Mouse (Mus musculus): ENCODE data around the gene Lmod3. TPM values are rescaled to one million over a fixed set of nuclear protein-coding genes. Genes with fewer than 3 reads are reported as not detected.

The Lmod3 gene
- polyA plus RNA-seq, 1 experiment, result not detected

DNA sequence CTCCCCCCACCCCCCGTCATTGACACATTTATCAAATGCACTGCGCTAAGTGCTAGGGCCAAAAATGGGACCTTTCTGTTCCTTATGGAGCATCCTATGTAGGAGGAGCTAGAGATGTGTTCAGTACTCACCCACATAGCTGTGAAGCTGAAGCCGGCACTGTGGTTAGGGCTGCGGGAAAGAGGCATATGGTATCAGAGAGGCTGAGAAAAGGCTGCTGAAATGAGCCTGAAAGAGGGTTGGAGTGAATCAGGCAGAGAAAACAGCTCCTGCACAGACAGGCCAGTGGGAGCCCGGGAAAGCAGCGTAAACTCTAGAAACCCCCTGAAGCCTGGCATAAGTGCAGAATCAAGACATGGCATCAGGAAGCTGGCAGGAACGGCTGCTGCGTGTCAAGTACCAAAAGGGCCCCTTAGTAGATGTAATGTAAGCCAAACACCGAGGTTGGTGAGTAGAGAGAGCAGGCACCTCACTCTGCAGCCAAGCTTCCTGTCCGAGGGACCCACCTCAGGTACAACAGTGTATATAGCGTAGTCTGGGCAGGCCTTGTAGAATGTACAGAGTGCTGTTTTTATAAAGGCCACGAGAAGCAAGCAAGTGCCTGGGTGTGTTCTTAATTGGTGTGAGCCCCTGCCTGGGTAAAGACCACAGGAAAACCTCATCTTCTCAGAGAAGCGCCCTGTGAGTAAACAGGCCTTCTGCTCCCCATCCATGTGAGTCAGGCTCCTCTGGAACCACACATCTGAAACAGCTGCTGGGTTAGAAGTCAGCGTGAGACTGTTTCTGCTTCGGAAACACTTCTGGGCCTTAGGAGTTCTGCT is 31.1 kb downstream of the Lmod3 start:
- Histone ChIP-seq H3K4me3 (ENCODE audit: insufficient read depth, low read length) (peak overlapping the region; percentile 38; the same call in 1 of the 2 replicates), H3K4me1 (ENCODE audit: control insufficient read depth, insufficient read depth, low read length) (peaks cover 43% of the 10 kb centered on the region), H3K27ac (ENCODE audit: insufficient read depth, low read depth, low read length) (peak overlapping the region; percentile 93)
- TF ChIP-seq POLR2A (IDR thresholded peaks at IDR 0.05; ENCODE audit: borderline replicate concordance, low read depth, low read length), result no peak
- no peak for TF ChIP-seq CTCF (IDR thresholded peaks at IDR 0.05; ENCODE audit: low read depth, low read length)

DNA sequence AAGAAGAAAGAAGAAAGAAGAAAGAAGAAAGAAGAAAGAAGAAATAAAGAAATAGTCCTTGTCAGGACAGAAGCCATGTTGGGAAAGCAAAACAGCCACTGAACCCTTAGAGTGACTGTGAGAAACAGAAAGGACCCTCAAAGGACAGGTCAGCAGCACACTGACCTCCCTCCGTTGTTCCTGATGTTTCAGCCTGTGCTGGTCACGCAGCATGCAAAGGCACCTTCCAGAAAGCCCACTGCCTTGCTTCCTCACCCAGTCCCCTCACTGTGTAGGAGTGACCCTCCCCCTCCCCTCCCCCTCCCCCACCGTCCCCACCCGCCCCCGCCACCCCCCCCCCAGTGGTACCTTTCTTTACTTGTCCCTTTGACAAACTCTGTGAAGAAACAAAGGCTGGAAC is 31.9 kb downstream of the Lmod3 start:
- Histone ChIP-seq H3K27ac (ENCODE audit: insufficient read depth, low read depth, low read length) (no peak overlapping the region), H3K4me1 (ENCODE audit: control insufficient read depth, insufficient read depth, low read length) (peaks cover 49% of the 10 kb centered on the region), H3K4me3 (ENCODE audit: insufficient read depth, low read length) (no peak overlapping the region)
- TF ChIP-seq CTCF (IDR thresholded peaks at IDR 0.05; ENCODE audit: low read depth, low read length) (no peak), POLR2A (IDR thresholded peaks at IDR 0.05; ENCODE audit: borderline replicate concordance, low read depth, low read length) (no peak)

DNA sequence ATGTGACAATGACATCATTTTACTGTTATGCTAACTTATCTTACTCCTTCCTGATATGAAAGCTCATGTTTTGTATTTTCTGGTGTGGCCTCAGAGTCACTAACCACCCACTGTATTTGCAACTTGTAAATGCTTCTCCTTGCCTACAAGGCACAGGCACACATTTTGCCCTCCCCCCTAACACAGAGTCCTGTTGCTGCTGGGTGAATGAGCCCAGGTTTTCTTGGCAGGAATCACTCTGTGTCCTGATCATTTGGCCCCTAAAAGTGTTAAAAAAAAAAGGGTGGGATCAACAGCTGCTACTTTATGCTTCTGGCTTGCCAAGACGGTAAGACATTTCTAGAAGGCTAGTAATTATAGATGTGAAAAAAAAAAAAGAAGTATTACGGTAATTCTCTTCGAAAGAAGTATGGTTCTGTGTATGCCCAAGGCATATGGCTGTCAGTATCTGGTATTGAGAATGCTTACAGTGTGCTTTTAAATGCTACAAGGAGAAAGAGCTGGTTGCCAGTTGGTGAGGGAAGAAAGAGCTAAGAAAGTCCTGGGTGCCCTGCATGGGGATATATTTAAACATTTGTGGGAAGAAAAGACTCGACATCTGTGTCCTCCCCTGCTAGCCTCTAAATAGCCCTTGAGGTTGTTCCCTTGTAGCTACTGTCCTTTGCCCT is 36.3 kb downstream of the Lmod3 start:
- peaks cover 43% of the 10 kb centered on the region for H3K4me1 ChIP-seq (ENCODE audit: control insufficient read depth, insufficient read depth, low read length)
- TF ChIP-seq CTCF (IDR thresholded peaks at IDR 0.05; ENCODE audit: low read depth, low read length) (no peak), POLR2A (IDR thresholded peaks at IDR 0.05; ENCODE audit: borderline replicate concordance, low read depth, low read length) (no peak)
- no peak overlapping the region for H3K27ac ChIP-seq (ENCODE audit: insufficient read depth, low read depth, low read length)
- no peak overlapping the region for H3K4me3 ChIP-seq (ENCODE audit: insufficient read depth, low read length)

DNA sequence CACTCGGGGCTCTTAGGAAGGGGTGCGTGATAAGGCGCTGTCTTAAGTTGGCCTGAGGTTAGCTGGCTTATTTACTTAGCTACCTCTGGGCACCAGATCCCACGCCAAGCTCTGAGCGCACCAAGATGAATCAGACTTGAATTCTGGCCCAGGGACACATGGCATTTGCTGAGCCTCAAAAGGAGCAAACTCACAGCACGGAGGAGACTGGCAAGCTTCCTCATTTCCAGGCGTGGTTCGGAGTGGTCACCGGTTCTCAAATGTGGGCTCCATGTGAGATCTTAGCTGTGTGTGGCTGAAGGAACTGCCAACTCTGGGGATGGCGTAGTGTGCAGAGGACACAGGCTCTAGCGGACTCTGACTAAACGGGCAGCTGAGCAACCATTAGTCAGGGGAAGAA is 40.6 kb downstream of the Lmod3 start:
- TF ChIP-seq POLR2A (IDR thresholded peaks at IDR 0.05; ENCODE audit: borderline replicate concordance, low read depth, low read length), result no peak
- TF ChIP-seq CTCF (IDR thresholded peaks at IDR 0.05; ENCODE audit: low read depth, low read length), result no peak
- Histone ChIP-seq H3K27ac (ENCODE audit: insufficient read depth, low read depth, low read length) (peak overlapping the region; percentile 88), H3K4me1 (ENCODE audit: control insufficient read depth, insufficient read depth, low read length) (peaks cover 43% of the 10 kb centered on the region), H3K4me3 (ENCODE audit: insufficient read depth, low read length) (peak overlapping the region; percentile 81)

DNA sequence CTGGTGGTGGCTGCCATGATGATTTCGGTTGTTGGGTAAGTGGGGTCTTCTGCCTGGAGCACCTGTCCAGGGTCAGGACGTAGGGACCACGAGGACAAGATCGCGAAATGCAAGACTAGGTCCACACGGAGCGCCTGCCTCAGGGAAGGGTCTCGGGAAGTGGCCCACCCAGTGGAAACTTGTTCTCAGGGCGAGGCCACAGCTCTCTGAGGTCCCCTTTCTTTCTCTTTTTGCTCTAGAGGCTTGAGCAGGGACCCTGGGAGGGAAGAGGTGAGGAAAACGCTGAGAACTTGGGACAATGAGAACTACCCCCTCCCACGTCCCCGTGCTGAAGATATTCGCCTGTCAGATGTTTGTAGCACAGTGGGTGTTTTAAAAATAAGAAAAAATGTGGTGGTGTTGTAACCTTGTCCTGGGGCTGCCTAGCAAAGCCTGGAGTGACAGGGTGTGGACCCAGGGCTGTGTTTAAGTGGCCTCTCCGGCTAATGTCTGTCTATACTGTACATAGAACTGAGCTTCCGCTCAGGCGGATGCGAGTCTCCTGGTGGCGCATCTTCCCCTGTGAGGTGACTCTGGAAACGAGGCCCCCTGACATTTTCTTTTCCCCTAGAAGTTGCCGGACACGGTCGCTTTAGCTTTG is 41.5 kb downstream of the Lmod3 start:
- Histone ChIP-seq H3K4me1 (ENCODE audit: control insufficient read depth, insufficient read depth, low read length) (peaks cover 43% of the 10 kb centered on the region), H3K27ac (ENCODE audit: insufficient read depth, low read depth, low read length) (peak overlapping the region; percentile 88), H3K4me3 (ENCODE audit: insufficient read depth, low read length) (peak overlapping the region; percentile 81)
- no peak for TF ChIP-seq CTCF (IDR thresholded peaks at IDR 0.05; ENCODE audit: low read depth, low read length)
- no peak for TF ChIP-seq POLR2A (IDR thresholded peaks at IDR 0.05; ENCODE audit: borderline replicate concordance, low read depth, low read length)

DNA sequence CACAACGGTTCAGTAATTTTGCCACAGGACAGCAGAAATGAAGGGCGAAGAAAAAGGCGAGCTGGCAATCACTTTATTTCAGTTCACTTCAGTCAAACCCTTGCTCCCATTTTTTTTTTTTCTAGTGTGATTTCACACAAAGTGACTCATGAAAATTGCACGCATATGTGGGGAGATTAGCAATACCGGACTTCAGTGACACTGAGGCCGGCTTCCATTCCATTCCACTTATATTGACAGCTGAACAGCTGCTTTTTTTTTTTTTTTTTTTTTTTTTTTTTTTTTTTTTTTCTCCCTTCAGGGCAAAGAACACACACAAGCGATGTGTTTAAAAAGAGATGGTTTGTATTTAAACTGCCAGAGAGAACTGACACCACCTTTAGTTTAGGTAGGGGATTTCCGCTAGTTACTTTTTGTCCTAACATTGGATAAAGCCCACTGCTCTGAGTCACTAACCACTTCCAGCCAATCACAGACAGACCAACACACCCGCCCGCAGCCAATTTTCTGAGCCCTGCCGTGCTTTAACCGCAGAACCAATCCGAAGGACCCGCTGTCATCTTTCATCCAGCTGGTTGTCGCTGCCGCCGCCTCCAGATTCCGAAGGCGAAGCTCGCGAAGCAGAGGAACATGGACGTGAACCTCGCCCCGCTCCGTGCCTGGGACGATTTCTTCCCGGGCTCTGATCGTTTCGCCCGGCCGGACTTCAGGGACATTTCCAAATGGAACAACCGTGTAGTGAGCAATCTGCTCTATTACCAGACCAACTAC is 42.2 kb downstream of the Lmod3 start, which contains the start of gene Arl6ip5:
Arl6ip5 (plus strand) TSS at position 499 of the 771 bp plus-strand sequence.
- TF ChIP-seq CTCF (IDR thresholded peaks at IDR 0.05; ENCODE audit: low read depth, low read length) (no peak), POLR2A (IDR thresholded peaks at IDR 0.05; ENCODE audit: borderline replicate concordance, low read depth, low read length) (no peak)
- Histone ChIP-seq H3K27ac (ENCODE audit: insufficient read depth, low read depth, low read length) (peak within 1 kb of the TSS; percentile 88), H3K4me3 (ENCODE audit: insufficient read depth, low read length) (peak within 1 kb of the TSS; percentile 81), H3K4me1 (ENCODE audit: control insufficient read depth, insufficient read depth, low read length) (peaks cover 38% of the 10 kb centered on the region)

DNA sequence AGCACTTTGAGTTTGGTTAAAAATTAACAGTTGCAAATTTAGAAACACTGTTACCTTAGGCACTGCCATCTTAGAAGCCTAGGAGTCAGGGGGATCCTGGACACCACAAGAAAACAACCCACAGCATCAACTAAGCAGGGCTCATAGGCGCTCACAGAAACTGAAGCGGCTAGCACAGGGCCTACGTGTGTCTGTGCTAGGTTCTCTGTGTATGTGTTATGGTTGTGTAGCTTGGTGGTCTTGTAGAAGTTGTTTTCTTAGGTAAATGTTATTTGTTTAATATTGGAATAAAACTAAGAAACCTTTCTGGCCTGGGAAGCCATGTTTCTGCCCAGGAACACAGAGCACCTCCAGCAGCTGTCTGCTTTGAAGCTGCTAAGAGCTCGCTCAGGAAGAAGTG is 42.8 kb downstream of the Lmod3 start:
- TF ChIP-seq POLR2A (IDR thresholded peaks at IDR 0.05; ENCODE audit: borderline replicate concordance, low read depth, low read length) (no peak), CTCF (IDR thresholded peaks at IDR 0.05; ENCODE audit: low read depth, low read length) (no peak)
- Histone ChIP-seq H3K27ac (ENCODE audit: insufficient read depth, low read depth, low read length) (0 out of 2 replicates have a peak overlapping the region, but pooled peaks have one; percentile 9), H3K4me1 (ENCODE audit: control insufficient read depth, insufficient read depth, low read length) (peaks cover 38% of the 10 kb centered on the region), H3K4me3 (ENCODE audit: insufficient read depth, low read length) (no peak overlapping the region)

DNA sequence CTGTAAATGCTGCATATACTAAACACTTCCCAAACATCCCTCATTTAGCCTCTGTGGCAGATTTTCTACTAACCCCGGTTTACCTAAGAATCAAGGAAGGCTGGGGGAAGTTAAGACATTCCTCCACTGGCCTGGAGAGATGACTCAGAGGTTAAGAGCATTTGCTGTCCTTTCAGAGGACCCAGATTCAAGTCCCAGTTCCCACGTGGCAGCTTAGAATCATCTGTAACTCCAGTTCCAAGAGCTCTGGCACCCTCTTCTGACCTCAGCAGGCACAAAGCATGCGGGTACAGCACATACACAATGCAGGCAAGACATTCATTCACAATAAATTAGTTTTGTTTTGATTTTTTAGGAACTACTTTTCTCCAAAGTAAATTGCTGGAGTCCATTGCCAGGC is 43.4 kb downstream of the Lmod3 start:
- Histone ChIP-seq H3K27ac (ENCODE audit: insufficient read depth, low read depth, low read length) (no peak overlapping the region), H3K4me1 (ENCODE audit: control insufficient read depth, insufficient read depth, low read length) (peaks cover 35% of the 10 kb centered on the region), H3K4me3 (ENCODE audit: insufficient read depth, low read length) (no peak overlapping the region)
- no peak for TF ChIP-seq POLR2A (IDR thresholded peaks at IDR 0.05; ENCODE audit: borderline replicate concordance, low read depth, low read length)

DNA sequence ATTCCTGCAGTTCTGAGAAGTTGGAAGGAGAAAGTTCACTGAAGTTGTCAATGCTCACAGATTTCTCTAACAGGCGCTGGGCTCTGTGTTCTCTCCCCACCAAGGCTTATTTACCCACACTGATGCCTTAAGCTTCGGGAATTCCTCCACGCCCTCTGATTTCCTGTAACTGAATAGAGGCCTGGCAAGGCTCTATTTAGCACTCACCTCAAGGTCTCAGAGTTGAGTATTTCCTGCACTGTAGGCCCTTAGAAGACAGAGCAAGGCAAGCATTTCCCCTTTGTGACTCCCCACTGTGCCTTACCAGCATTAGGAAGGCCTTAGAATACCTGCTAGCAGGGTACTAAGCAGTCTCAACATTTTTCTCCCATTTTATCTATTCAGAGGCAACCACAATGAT is 44.2 kb downstream of the Lmod3 start:
- no peak overlapping the region for H3K4me3 ChIP-seq (ENCODE audit: insufficient read depth, low read length)
- no peak overlapping the region for H3K27ac ChIP-seq (ENCODE audit: insufficient read depth, low read depth, low read length)
- H3K4me1 ChIP-seq (ENCODE audit: control insufficient read depth, insufficient read depth, low read length), result peaks cover 31% of the 10 kb centered on the region
- TF ChIP-seq POLR2A (IDR thresholded peaks at IDR 0.05; ENCODE audit: borderline replicate concordance, low read depth, low read length), result no peak
- no peak for TF ChIP-seq CTCF (IDR thresholded peaks at IDR 0.05; ENCODE audit: low read depth, low read length)

Measured in bone marrow macrophage, adult 2 months (primary cell).